ENCODE assay signal across 25 mouse cellular contexts in the genomic region with DNA sequence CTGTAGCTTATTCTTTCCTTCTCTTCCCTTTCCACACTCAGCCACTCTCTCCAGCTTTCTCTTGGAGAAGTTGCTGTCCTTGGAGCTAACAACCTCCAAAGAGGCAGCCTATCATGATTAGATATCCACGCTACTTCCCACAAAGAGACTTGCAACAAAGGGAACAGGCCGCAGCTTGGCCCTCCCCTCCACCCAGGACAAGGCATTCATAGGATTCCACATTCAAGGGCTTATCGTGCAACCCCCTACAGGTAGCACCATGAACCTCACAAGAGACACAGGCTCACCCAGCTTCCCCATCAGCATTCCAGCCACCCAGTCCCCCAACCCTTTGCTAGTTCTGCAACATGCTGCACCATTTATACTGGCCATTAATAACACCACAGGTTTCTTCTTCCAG. TPM values are rescaled to one million over a fixed set of nuclear protein-coding genes. Genes with fewer than 3 reads are reported as not detected.
"Had no signal": no experiment of that assay in that cellular context is flagged by ENCODE, and none has a peak within 500 bp of the region (broad histone marks: within the 10 kb centered on the region; RNA-seq: fewer than 3 reads in every experiment).

No protein-coding gene starts in this region.

- H3K9me3 ChIP-seq: limb, embryonic 15.5 days; liver, embryonic 13.5 days; lung, embryonic 15.5 days; megakaryocyte, embryonic 14.5 days; midbrain, embryonic 15.5 days; neural tube, embryonic 13.5 days; stomach, embryonic 15.5 days had no signal

- H3K36me3 ChIP-seq: midbrain, embryonic 15.5 days had no signal

- H3K27me3 ChIP-seq: limb, embryonic 15.5 days; liver, embryonic 13.5 days; lung, embryonic 15.5 days; megakaryocyte, embryonic 14.5 days; midbrain, embryonic 15.5 days; neural tube, embryonic 13.5 days; stomach, embryonic 15.5 days had no signal

- H3K4me2 ChIP-seq: limb, embryonic 15.5 days; liver, embryonic 13.5 days; lung, embryonic 15.5 days; midbrain, embryonic 11.5 days; midbrain, embryonic 15.5 days; neural tube, embryonic 13.5 days; stomach, embryonic 15.5 days had no signal

- H3K4me3 ChIP-seq: left cerebral cortex, adult 2 months; limb, embryonic 15.5 days; liver, embryonic 13.5 days; lung, embryonic 15.5 days; megakaryocyte, embryonic 14.5 days; midbrain, embryonic 15.5 days; neural tube, embryonic 13.5 days; stomach, embryonic 15.5 days had no signal

- H3K9ac ChIP-seq: limb, embryonic 15.5 days; liver, embryonic 13.5 days; liver, postnatal 0 days; lung, embryonic 15.5 days; midbrain, embryonic 15.5 days; neural tube, embryonic 13.5 days; stomach, embryonic 15.5 days had no signal

- H3K27ac ChIP-seq: left cerebral cortex, adult 2 months; limb, embryonic 15.5 days; liver, embryonic 13.5 days; lung, embryonic 15.5 days; macrophage; midbrain, embryonic 15.5 days; neural tube, embryonic 13.5 days; stomach, embryonic 15.5 days had no signal

- DNase-seq: kidney, adult 9 months; kidney, postnatal 10 days; kidney, postnatal 4 days; liver, embryonic 13.5 days; liver, postnatal 0 days; lung, postnatal 14 days; right cerebral cortex, postnatal 14 days; thymus, adult 18-20 months; thymus, postnatal 25 days had no signal

- ATAC-seq: liver, postnatal 0 days; midbrain, embryonic 15.5 days had no signal

- H3K4me1 ChIP-seq: limb, embryonic 15.5 days; liver, embryonic 13.5 days; lung, embryonic 15.5 days; midbrain, embryonic 15.5 days; neural tube, embryonic 13.5 days; stomach, embryonic 15.5 days had no signal

RNA-seq across cellular contexts. Expression of a gene that starts 13.1 kb away (rescaled TPM):
- total RNA-seq: left cerebral cortex, adult 2 months had no signal

RNA-seq across cellular contexts. Expression of a gene that starts 24.7 kb away (rescaled TPM):
- total RNA-seq: monocyte, adult 5-6 weeks had no signal
- polyA plus RNA-seq: macrophage had no signal

RNA-seq across cellular contexts. Expression of a gene that starts 31.3 kb away (rescaled TPM):
- total RNA-seq: layer of hippocampus, adult 8-10 months; layer of hippocampus, postnatal 25 days; left cerebral cortex, adult 2 months; left cerebral cortex, postnatal 14 days; monocyte, adult 5-6 weeks had no signal
- polyA plus RNA-seq: limb, embryonic 11.5 days; liver, embryonic 13.5 days; liver, postnatal 0 days; lung, embryonic 15.5 days; macrophage; midbrain, embryonic 11.5 days; midbrain, embryonic 15.5 days; neural tube, embryonic 13.5 days; spleen, adult 2 months; stomach, embryonic 15.5 days; urinary bladder, adult 2 months had no signal
